Mouse (Mus musculus): ENCODE data around the gene Lipe.

Lipe gene

GRCm38 (mm10) chr7:25363151-25363550 is 35.4 kb downstream of the Lipe start:
- no peak for DNase-seq (ENCODE audit: low spot score)

- no peak for DNase-seq (ENCODE audit: low spot score)
Observed at GRCm38 (mm10) chr7:25358721-25359206, 39.7 kb downstream of the Lipe start.

- DNase-seq (ENCODE audit: low spot score): no peak
Observed at GRCm38 (mm10) chr7:25348861-25349260, 49.6 kb downstream of the Lipe start.

DNA sequence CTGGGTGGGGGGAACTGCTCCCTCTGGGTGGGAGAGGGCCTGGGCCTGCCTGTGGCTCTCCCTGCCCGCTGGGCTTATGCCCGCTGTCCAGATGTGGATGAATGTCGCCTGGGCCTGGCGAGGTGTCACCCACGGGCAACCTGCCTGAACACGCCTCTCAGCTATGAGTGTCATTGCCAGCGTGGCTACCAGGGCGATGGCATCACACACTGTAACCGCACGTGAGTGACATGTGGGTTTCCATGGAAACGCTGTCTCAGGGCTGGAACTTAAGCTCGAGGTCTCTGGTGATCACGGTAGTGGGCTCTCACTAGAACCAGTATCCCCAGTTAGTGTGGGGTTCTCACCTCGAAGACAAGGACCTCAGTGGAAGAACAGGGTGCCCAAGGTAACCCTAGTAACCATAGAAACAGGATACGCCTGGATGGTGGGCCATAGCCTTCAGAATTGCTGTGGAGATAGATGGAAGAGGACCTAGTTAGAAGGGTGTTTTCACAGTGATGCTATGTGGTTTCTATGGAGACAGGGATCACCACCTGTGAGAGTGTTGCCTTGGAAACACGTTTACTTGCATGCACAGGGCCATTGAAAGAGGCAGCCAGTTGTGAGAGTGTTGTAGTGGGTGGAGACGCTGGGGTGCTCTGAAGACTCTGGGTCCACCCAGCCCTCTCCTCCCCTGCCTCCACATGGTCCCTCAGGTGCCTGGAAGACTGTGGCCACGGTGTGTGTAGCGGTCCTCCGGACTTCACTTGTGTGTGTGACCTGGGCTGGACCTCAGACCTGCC is 57.3 kb downstream of the Lipe start:
- DNase-seq (ENCODE audit: low spot score): no peak

GRCm38 (mm10) chr7:25339329-25339728 is 59.2 kb downstream of the Lipe start:
- DNase-seq (ENCODE audit: low spot score): peak; percentile 40

DNA sequence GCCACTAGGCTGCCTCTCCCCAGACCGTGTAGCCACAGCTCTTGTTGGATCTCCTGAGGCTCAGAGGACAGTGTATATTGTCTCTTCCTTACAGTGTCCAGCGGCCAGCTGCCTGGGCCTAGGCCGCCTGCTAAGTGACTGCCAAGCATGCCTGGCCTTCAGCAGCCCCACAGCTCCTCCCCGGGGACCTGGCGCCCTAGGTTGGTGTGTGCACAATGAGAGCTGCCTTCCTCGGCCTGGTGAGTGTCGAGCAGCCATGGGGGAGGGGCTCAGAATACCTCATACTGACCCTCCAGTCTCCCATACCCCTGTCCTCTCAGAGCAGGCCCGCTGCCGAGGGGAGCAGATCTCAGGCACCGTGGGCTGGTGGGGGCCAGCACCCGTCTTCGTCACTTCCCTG is 64.0 kb downstream of the Lipe start:
- no peak for DNase-seq (ENCODE audit: low spot score)

DNA sequence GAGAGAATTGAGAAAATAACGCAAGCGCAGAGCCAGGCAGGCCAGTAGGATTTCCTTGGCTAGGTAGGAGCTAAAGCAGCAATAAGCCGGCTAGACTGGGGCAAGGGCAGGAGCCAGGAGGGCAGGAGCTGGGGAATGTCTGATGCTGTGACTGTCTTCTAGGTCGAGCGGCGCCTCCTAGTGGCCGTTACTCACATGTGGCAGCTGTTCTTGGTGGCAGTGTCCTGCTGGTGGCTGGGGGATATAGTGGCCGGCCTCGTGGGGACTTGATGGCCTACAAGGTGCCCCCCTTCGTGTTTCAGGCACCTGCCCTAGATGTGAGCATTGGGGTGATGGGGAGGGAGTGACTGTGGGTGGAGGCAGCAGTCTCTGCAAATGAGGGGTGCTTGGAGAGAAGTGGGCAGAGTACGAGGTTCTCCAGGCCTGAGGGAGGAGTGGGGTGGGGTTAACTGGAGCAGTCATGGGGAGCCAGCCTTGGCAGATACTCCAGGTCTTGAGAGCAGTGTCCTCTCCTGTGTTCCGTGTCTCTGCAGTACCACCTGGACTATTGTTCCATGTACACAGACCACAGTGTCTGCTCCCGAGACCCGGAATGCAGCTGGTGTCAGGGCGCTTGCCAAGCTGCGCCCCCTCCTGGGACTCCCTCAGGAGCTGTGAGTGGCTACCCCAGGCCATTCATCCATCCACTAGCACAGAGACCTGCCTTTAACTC is 64.8 kb downstream of the Lipe start:
- peak; percentile 42 for DNase-seq (ENCODE audit: low spot score)

Measured in yolk sac, embryonic 10.5 days (tissue).